Mouse (Mus musculus) ES-Bruce4 (cell line): ENCODE measurements at regions not wholly inside any gene's neighbourhood (a gene's known extent, or its start where the extent isn't known, plus 50 kb on each side); places are given as distances from the start of the nearest gene placed in this dataset.

Source experiments
- H3K27ac ChIP-seq: 2 replicates; pipeline ENCODE4 v1.5.1; 2012; ENCODE audit warnings: low read length, inconsistent platforms; ENCODE audit not compliant: insufficient read depth
- H3K27me3 ChIP-seq: 2 replicates; pipeline ENCODE4 v1.6.1; 2012; ENCODE audit warnings: mild to moderate bottlenecking, low read length, inconsistent platforms; ENCODE audit not compliant: control insufficient read depth, poor library complexity, insufficient read depth, severe bottlenecking
- H3K36me3 ChIP-seq: 2 replicates; pipeline ENCODE4 v1.6.1; 2012; ENCODE audit warnings: inconsistent platforms, mild to moderate bottlenecking, low read length, moderate library complexity; ENCODE audit not compliant: control insufficient read depth, poor library complexity, insufficient read depth, severe bottlenecking
- H3K4me1 ChIP-seq: one replicate; pipeline ENCODE4 v1.8.1; 2011; ENCODE audit warnings: low read length; ENCODE audit not compliant: control insufficient read depth, insufficient read depth
- H3K4me3 ChIP-seq: 2 replicates; pipeline ENCODE4 v1.5.1; 2011; ENCODE audit warnings: low read depth, mild to moderate bottlenecking, low read length
- H3K9ac ChIP-seq: 2 replicates; pipeline ENCODE4 v1.6.1; 2012; ENCODE audit warnings: low read depth, mild to moderate bottlenecking, inconsistent platforms; ENCODE audit not compliant: poor library complexity, severe bottlenecking
- H3K9me3 ChIP-seq: replicated peaks from 2 replicates; pipeline ENCODE4 v1.6.1; 2012; ENCODE audit warnings: mild to moderate bottlenecking, low read length, inconsistent platforms; ENCODE audit not compliant: control insufficient read depth, poor library complexity, insufficient read depth, severe bottlenecking
- CTCF ChIP-seq: IDR thresholded peaks from one replicate; pipeline ENCODE4 v1.8.1; 2011; ENCODE audit warnings: low read depth, low read length
- EP300 ChIP-seq: IDR thresholded peaks from 2 replicates; pipeline ENCODE4 v1.6.1; 2011; ENCODE audit warnings: low read depth, low read length; ENCODE audit not compliant: insufficient read depth
- POLR2A ChIP-seq: IDR thresholded peaks from one replicate; pipeline ENCODE4 v1.8.1; 2011; ENCODE audit warnings: low read length; ENCODE audit not compliant: insufficient read depth

DNA sequence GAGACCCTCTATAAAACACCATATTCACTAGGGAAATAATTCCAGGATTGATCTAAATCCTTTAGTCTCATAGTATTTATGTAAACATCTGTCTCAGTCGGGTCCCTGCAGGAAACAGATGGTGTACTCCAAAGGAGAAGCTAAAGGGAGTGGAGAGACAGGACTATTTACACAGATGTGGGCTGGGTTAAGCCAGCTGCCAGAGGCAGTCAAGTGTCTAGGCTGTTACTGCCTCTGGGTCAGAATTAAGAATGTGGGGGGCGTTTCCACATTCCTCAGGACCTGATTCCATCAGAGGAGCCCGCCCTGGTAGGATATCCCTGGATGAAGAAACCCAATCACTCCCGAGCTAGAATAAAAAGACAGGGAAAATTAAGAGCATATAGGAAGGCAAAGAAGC is 380.2 kb upstream of the Auts2 start:
- H3K27ac ChIP-seq: no peak overlapping the region
- H3K9me3 ChIP-seq: peaks cover 4% of the 10 kb centered on the region; the same call in 1 of the 2 replicates
- H3K36me3 ChIP-seq: no peaks in the 10 kb centered on the region
- no peak overlapping the region for H3K4me3 ChIP-seq
- no peaks in the 10 kb centered on the region for H3K4me1 ChIP-seq
- TF ChIP-seq CTCF (no peak), POLR2A (no peak), EP300 (peak; percentile 84)
- H3K27me3 ChIP-seq: no peaks in the 10 kb centered on the region
- no peak overlapping the region for H3K9ac ChIP-seq

DNA sequence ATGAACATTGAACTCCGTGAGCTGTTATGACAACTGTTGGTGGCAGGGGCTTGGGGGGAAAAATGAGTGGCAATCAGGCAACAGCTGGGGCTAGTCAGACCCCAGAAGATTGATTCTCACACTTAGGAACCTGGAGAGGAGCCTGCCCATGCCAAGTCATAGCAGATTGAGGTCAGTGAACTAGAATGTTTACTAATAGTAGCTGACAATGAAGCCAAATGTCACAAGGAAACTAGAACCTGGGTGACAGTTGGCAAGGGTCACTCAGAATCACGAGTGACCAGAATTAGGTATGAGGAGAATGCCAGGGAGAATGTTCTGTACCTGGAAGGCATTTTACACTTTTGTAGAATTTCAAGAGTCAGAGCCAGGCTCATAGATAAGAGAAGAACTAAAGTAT is 365.9 kb upstream of the Auts2 start:
- TF ChIP-seq POLR2A (no peak), CTCF (no peak), EP300 (no peak)
- H3K27me3 ChIP-seq: no peaks in the 10 kb centered on the region
- no peak overlapping the region for H3K9ac ChIP-seq
- H3K4me3 ChIP-seq: no peak overlapping the region
- H3K9me3 ChIP-seq: no peaks in the 10 kb centered on the region
- peaks cover 2% of the 10 kb centered on the region for H3K4me1 ChIP-seq
- no peaks in the 10 kb centered on the region for H3K36me3 ChIP-seq
- H3K27ac ChIP-seq: no peak overlapping the region

DNA sequence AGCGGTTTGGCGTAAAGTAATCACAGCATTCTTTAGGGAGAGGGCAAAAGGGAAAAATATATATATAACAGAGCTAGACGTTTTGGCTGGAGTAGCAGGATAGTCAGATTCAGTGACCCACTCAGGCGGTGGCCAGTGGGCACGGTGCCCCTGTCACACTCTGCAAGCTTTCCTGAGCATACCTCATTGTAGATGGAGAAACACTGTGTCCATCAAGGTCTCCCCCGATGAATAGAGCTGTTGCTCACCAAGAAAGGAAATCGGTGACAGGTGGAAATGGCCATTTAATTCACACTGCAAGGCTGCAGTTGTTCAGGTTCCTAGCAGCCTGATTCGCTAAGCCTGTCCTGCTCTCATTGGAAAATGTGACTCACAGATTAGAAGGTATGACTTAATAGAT is 365.1 kb upstream of the Auts2 start:
- no peak for TF ChIP-seq EP300
- H3K4me1 ChIP-seq: peaks cover 2% of the 10 kb centered on the region
- H3K27ac ChIP-seq: no peak overlapping the region
- H3K9ac ChIP-seq: no peak overlapping the region
- H3K9me3 ChIP-seq: no peaks in the 10 kb centered on the region
- H3K4me3 ChIP-seq: no peak overlapping the region
- no peaks in the 10 kb centered on the region for H3K27me3 ChIP-seq
- H3K36me3 ChIP-seq: no peaks in the 10 kb centered on the region

DNA sequence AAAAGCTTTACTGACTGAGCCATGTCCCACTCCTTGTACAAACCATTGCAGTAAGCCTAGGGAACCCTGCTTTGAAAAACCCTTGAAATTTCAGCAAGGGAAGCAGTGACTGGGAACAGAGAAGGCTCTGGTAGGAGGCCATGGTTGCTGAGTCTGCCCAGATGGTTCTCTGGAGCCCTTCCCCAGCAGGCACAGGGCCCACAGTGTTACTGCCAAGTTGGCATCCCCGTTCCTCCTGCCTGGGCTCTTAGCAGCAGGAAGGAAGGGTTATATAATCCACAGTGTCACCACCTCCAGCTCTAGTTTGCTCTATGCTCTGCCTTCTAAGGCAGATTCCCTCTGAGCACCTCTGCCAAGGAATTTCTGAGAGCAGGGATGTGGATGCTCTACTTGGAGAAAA is 349.4 kb upstream of the Auts2 start:
- Histone ChIP-seq H3K9ac (no peak overlapping the region), H3K9me3 (no peaks in the 10 kb centered on the region), H3K27me3 (no peaks in the 10 kb centered on the region), H3K27ac (no peak overlapping the region), H3K4me3 (no peak overlapping the region), H3K36me3 (no peaks in the 10 kb centered on the region), H3K4me1 (no peaks in the 10 kb centered on the region)
- no peak for TF ChIP-seq POLR2A
- no peak for TF ChIP-seq EP300
- TF ChIP-seq CTCF: no peak

DNA sequence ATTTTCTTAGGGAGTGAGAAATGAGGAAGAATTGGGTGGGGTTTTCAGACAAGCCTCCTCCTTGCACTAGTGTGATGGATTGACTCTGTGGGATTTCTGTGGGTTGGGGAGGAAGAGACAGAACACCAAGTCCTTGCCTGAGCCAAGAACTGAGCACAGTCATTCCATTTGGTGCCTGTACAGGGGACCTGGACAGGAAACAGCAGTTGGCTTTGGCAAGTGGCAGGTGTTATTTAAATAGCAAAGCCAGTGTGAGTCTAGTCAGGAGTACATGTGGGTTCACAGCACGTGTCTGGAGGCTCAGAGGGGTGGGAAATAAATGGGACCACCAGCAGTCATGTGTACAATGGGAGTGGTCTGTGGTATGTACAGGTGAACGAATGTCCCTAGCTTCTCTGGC is 341.0 kb upstream of the Auts2 start:
- Histone ChIP-seq H3K4me3 (no peak overlapping the region), H3K9me3 (no peaks in the 10 kb centered on the region), H3K9ac (no peak overlapping the region), H3K27ac (no peak overlapping the region), H3K36me3 (no peaks in the 10 kb centered on the region), H3K4me1 (no peaks in the 10 kb centered on the region), H3K27me3 (no peaks in the 10 kb centered on the region)
- no peak for TF ChIP-seq POLR2A
- no peak for TF ChIP-seq CTCF
- no peak for TF ChIP-seq EP300

DNA sequence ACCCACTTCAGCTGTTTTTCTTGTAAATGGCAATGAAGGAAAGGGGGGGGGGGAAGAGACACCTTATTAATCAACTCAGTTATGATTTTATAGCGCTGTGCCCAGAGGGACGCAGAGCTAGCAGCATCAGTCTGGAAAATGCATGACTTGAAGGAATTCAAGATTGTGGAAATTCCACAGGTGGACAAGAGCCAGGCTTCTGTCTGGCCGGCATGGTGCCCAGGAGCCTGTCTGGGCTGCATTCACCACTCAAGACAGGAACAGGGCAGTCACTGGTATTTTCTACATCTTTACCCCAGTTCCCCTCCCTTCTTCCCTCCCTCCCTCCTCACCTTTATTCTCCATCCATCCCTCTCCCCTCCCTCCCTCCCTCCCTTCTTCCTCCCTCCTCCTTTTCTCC is 339.1 kb upstream of the Auts2 start:
- H3K4me1 ChIP-seq: no peaks in the 10 kb centered on the region

More for the DNA sequence above, 339.1 kb upstream of the Auts2 start:
- no peaks in the 10 kb centered on the region for H3K27me3 ChIP-seq
- no peak overlapping the region for H3K9ac ChIP-seq
- no peaks in the 10 kb centered on the region for H3K36me3 ChIP-seq
- TF ChIP-seq CTCF (no peak), EP300 (no peak), POLR2A (no peak)
- no peaks in the 10 kb centered on the region for H3K9me3 ChIP-seq
- no peak overlapping the region for H3K27ac ChIP-seq
- H3K4me3 ChIP-seq: no peak overlapping the region
